Mouse (Mus musculus): ENCODE data around the gene Ing2. TPM values are rescaled to one million over a fixed set of nuclear protein-coding genes. Genes with fewer than 3 reads are reported as not detected.
A peak's percentile ranks its signal among the peaks of the same experiment; 100 is the strongest.

Gene Ing2
- polyA plus RNA-seq, 1 experiment from 2014 or later: 8.9 TPM

DNA sequence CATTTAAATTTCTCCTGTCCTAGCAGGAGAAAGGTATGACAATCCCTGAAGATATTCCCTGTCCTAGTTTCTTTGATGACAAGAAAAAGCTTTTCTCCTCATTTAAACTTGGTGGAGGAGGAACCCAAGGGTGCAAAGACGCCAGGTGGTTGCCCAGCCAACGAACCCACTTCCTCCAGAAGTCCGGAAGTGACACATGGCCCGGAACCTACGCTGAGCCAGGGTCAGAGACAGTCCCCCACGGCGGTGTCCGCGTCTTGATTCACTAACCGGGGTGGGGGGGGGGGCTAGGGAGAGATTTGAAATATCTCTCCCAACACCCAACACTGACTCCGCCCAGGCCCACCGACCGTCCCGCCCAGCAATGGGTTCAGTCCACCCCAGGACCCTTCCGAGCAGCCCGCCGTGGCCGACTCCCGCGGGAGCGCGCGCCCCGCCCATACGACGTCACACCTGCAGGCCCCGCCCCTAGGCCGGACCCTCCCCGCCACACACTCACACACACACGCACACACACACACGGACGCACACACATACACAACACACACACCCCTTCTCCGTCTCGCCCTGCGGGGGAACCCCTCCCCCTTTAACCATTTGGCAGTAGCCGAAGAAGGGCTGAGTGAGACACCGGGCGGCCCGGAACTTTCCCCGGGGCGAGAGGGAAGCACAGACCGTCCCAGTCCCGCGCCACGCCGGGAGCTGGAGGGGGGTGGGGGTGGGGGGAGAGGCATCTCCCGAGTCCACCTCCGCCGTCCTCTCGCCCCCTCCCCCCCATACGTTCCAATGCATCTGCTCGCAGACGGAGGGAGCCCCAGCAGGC is 1.8 kb downstream of the Ing2 start:
- Histone ChIP-seq H3K4me2 (replicated peaks) (peak overlapping the region; percentile 68), H3K4me3 (replicated peaks) (peak overlapping the region; percentile 93), H3K9me3 (no peaks in the 10 kb centered on the region), H3K4me1 (replicated peaks) (peaks cover 16% of the 10 kb centered on the region), H3K9ac (replicated peaks) (peak overlapping the region; percentile 79), H3K27ac (peak overlapping the region; percentile 92), H3K27me3 (no peaks in the 10 kb centered on the region), H3K36me3 (peaks cover 5% of the 10 kb centered on the region; the same call in 1 of the 2 replicates)
- peak; percentile 63 for ATAC-seq
- WGBS: under 1% methylated on average over 52 of the region's 53 CpGs

DNA sequence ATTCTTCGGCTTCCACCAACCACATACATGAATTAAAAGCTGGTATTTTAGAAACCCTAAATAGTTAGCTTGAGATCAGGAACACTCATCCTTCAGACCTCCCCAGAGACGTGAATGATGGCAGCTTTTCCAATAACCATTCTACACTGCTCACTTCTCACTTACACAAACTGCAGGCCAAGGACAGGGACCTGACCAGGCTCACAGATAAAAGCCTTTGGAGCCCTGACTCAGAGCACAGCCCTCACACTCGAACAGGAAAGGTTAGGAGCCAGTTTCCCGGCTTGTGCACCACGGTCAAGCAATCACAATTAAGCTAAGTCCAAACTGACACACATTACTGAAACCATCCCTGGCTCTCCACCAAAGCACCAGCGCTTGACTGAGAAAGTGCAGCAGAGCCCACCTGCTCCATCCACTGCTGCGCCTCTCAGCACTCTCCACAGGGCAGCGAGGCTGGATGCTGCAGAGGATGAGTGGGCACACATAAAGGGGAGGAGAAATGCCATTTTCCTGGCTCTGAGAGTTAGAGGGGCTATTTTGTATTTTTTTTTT is 11.0 kb downstream of the Ing2 start:
- Histone ChIP-seq H3K9me3 (no peaks in the 10 kb centered on the region), H3K27me3 (no peaks in the 10 kb centered on the region), H3K4me3 (replicated peaks) (no peak overlapping the region), H3K4me1 (replicated peaks) (no peaks in the 10 kb centered on the region), H3K9ac (replicated peaks) (no peak overlapping the region), H3K36me3 (peaks cover 14% of the 10 kb centered on the region), H3K27ac (no peak overlapping the region), H3K4me2 (replicated peaks) (no peak overlapping the region)
- WGBS: 83% methylated on average over 8 of the region's 8 CpGs
- no peak for ATAC-seq

DNA sequence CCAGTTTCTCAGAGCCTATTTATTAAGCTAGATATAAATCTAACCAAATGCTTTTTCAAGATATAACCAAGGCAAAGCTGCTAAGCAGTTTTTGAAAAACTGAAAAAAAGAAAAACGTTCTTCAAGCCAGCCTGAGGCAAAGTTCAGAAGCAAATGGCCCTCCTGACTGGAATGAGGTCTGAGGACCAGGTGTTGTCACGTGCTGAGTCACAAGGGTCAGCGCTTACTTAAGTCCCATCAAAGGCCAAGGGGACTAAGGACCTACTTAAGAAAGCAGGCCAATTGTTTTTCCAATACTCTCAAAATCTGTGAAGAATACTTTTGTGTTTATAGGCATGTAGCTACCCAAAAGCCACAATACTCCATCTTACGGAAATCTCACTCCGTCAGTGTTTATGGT is 12.2 kb downstream of the Ing2 start:
- ATAC-seq: no peak
- no peaks in the 10 kb centered on the region for H3K9me3 ChIP-seq
- H3K36me3 ChIP-seq: peaks cover 8% of the 10 kb centered on the region; the same call in 1 of the 2 replicates
- 86% methylated on average over 5 of the region's 5 CpGs for WGBS
- H3K4me1 ChIP-seq (replicated peaks): no peaks in the 10 kb centered on the region
- H3K4me3 ChIP-seq (replicated peaks): no peak overlapping the region
- H3K4me2 ChIP-seq (replicated peaks): no peak overlapping the region
- no peak overlapping the region for H3K9ac ChIP-seq (replicated peaks)
- no peaks in the 10 kb centered on the region for H3K27me3 ChIP-seq
- H3K27ac ChIP-seq: no peak overlapping the region

DNA sequence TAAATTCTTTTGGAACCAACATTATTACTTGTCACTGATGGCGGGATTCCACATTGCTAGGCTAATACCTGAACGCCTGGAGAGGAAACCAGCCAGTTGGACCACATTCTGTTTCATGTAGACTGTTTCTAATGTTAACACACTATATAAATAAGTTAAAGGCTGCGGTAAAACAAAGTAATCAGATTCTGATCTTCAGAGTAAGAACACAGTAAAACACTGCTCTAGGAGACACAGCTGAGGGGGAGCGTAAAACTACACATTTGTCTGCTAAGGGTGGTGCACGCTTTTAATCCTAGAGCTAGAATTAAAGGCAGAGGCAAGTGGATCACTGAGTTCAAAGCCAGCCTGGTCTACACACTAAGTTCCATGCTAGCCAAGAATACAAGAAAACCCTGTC is 12.6 kb downstream of the Ing2 start:
- Histone ChIP-seq H3K4me1 (replicated peaks) (no peaks in the 10 kb centered on the region), H3K4me2 (replicated peaks) (no peak overlapping the region), H3K27ac (no peak overlapping the region), H3K27me3 (no peaks in the 10 kb centered on the region), H3K4me3 (replicated peaks) (no peak overlapping the region), H3K9ac (replicated peaks) (no peak overlapping the region), H3K36me3 (peaks cover 8% of the 10 kb centered on the region; the same call in 1 of the 2 replicates), H3K9me3 (no peaks in the 10 kb centered on the region)
- no peak for ATAC-seq
- 97% methylated on average over 5 of the region's 5 CpGs for WGBS

DNA sequence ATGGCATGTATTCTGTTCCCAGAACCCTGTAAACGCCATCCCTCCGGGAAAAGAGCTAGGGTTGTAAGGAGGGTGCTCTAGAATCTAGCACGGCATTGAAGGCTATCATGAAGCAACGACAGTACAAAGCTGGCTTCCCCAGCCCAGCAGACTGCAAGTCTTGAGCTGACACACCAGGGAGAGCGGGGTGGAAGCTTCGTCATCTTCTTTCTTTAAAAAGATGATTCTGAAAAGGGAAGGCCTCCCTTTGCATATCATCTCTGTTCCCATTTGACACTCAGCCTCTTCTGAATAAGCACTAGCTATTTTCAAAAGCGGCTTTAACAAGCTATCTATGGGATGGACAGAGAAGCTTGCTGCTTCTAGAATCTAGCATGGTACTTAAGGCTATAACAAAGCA is 15.0 kb downstream of the Ing2 start:
- Histone ChIP-seq H3K9ac (replicated peaks) (no peak overlapping the region), H3K9me3 (no peaks in the 10 kb centered on the region), H3K4me2 (replicated peaks) (no peak overlapping the region), H3K27ac (no peak overlapping the region), H3K4me3 (replicated peaks) (no peak overlapping the region), H3K36me3 (peaks cover 2% of the 10 kb centered on the region; the same call in 1 of the 2 replicates), H3K27me3 (no peaks in the 10 kb centered on the region), H3K4me1 (replicated peaks) (no peaks in the 10 kb centered on the region)
- WGBS: 91% methylated on average over 7 of the region's 7 CpGs
- ATAC-seq: no peak

DNA sequence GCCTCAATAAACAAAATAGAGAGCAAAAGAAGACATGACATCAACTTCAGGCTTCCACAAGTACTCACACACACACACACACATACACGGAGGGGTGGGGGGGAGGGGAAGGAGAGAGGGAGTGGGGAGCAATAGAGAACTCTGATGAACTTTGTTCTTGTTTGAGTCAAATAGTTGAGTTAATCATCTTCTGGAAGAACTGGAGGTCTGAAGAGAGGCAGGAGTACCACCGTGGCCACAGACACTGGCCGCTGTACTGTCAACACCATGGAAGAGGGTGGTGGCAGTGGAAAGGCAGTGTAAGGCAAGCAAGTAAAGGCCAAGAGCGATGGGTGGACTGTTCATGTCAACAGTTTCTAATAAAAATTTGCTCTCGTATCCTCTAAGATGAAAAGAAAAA is 15.9 kb downstream of the Ing2 start:
- H3K4me3 ChIP-seq (replicated peaks): no peak overlapping the region
- WGBS: 96% methylated on average over 5 of the region's 5 CpGs
- no peak overlapping the region for H3K27ac ChIP-seq
- no peaks in the 10 kb centered on the region for H3K9me3 ChIP-seq
- no peak for ATAC-seq
- no peaks in the 10 kb centered on the region for H3K27me3 ChIP-seq
- no peaks in the 10 kb centered on the region for H3K36me3 ChIP-seq
- no peak overlapping the region for H3K9ac ChIP-seq (replicated peaks)
- H3K4me1 ChIP-seq (replicated peaks): no peaks in the 10 kb centered on the region
- H3K4me2 ChIP-seq (replicated peaks): no peak overlapping the region

DNA sequence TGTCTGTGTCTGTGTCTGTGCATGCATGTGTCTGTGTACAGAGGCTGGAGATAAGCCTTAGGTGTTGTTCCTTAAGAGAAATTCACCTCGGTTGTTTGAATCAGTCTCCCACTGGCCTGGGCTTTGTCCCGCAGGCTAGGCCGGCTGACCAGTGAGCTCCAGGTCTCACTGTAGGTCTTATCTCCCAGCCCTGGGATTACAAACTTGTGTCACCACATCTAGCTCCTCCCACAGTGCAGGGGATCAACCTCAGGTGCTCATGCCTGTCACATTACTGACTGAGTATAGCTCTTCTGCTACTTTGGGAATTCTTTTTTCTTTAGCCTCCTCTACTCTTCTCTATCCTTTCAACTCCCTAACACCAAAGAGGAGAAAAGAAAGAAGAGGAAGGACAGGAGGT is 20.9 kb downstream of the Ing2 start:
- ATAC-seq: no peak
- Histone ChIP-seq H3K4me2 (replicated peaks) (no peak overlapping the region), H3K4me1 (replicated peaks) (no peaks in the 10 kb centered on the region), H3K27me3 (no peaks in the 10 kb centered on the region), H3K9ac (replicated peaks) (no peak overlapping the region), H3K36me3 (no peaks in the 10 kb centered on the region), H3K9me3 (no peaks in the 10 kb centered on the region), H3K27ac (no peak overlapping the region), H3K4me3 (replicated peaks) (no peak overlapping the region)
- 76% methylated on average over 3 of the region's 3 CpGs for WGBS

DNA sequence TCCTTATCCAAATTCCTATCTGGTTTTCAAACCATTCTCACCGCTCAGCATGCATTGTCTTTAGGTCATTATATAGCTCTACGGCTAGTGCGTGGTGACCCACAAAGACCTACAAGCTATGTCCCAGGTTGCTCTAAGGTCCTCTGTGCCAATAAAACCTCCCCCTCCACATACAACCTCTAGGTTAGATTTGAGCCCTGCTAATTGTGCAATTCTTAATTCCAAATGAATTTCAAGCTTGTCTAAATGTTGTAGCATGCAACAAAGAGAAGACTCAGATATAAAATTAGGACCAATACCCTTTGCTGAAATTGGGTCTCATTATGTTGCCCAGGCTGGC is 22.6 kb downstream of the Ing2 start:
- Histone ChIP-seq H3K9ac (replicated peaks) (no peak overlapping the region), H3K9me3 (no peaks in the 10 kb centered on the region), H3K27me3 (no peaks in the 10 kb centered on the region), H3K4me2 (replicated peaks) (no peak overlapping the region), H3K36me3 (no peaks in the 10 kb centered on the region), H3K27ac (no peak overlapping the region), H3K4me1 (replicated peaks) (no peaks in the 10 kb centered on the region), H3K4me3 (replicated peaks) (no peak overlapping the region)
- no peak for ATAC-seq
- 86% methylated on average over 3 of the region's 3 CpGs for WGBS

DNA sequence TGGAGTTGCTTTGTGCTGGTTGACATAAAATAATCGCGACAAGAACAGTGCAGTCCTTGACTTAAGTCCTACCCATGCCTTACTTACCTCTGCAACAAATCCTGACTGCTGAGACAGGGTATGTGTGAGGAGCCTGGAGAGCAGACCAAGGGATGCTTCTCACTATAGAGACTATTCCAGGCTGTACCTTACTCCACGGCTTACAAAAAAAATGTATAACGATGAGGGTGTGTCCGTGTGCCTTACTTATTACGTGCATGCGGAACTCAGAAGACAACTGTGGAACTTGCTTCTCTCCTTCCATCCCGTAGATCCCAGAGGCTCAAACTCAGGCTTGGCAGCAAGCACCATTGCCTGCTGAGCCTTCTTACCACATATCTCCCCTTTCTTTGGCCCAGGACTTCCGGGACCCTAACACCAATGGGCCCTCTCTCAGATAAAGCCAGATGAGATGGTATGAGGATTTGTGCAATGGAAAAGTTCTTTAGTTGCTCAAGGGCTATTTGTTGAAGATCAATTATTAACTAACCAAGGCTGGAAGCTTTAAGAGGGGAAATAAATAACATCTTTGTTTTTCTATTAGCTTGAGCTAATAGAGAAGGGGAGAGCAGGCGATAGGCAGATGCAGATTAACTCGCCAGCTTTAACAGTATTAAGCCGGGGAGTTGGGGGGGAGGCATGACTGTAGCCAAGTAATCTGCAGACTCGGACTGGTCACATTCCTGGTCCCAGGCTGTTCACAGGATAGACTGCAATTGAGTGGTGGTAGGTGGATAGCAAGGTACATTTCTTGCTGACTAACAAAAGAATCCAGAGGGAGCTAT is 23.2 kb downstream of the Ing2 start:
- no peak for ATAC-seq
- no peaks in the 10 kb centered on the region for H3K9me3 ChIP-seq
- no peaks in the 10 kb centered on the region for H3K4me1 ChIP-seq (replicated peaks)
- no peak overlapping the region for H3K9ac ChIP-seq (replicated peaks)
- no peak overlapping the region for H3K4me2 ChIP-seq (replicated peaks)
- H3K36me3 ChIP-seq: no peaks in the 10 kb centered on the region
- H3K4me3 ChIP-seq (replicated peaks): no peak overlapping the region
- 86% methylated on average over 13 of the region's 13 CpGs for whole genome bisulfite sequencing
- H3K27ac ChIP-seq: no peak overlapping the region
- no peaks in the 10 kb centered on the region for H3K27me3 ChIP-seq

DNA sequence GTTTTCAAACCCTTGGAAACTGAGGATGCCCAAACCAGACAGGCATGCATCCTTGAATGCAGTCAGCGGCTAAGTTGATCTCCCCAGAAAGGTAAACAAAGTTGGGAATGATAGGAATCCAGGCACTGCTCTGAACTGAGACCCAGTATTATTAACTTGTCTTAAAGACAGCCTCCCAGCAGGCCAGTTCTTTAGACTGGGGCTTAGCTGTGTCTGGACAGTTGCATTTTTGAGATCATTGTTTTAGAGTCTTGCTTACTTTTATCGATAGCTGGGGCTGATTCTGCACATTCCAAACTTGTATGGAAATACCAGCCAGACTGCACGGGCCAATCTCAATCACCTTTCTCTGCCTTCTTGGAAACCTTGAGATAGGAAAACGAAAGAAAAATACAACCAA is 24.5 kb downstream of the Ing2 start:
- Histone ChIP-seq H3K27ac (no peak overlapping the region), H3K9me3 (peaks cover 4% of the 10 kb centered on the region; the same call in 1 of the 2 replicates), H3K9ac (replicated peaks) (no peak overlapping the region), H3K4me3 (replicated peaks) (no peak overlapping the region), H3K36me3 (0 out of 2 replicates have a peak, but pooled peaks cover 3% of the 10 kb centered on the region), H3K4me1 (replicated peaks) (no peaks in the 10 kb centered on the region), H3K4me2 (replicated peaks) (no peak overlapping the region), H3K27me3 (no peaks in the 10 kb centered on the region)
- 75% methylated on average over 4 of the region's 4 CpGs for WGBS
- ATAC-seq: no peak

DNA sequence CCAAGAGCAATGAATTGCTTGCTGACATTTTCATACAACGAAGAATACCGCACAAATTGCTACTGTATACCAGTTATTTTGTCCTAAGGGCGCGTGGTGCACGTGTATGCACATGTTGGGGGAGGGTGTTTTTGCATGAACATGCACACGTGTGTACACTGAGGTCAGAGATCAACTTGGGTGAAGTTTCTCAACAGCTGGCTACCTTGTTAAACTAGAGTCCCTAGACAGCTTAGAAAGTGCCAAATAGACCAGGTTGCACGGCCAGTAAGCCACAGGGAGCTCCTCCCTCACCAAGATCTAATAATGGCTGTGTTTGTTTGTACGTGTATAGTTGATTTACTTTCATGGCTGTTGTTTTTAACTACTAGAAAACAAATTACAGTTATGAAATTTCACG is 25.8 kb downstream of the Ing2 start:
- Histone ChIP-seq H3K27ac (no peak overlapping the region), H3K4me1 (replicated peaks) (no peaks in the 10 kb centered on the region), H3K36me3 (0 out of 2 replicates have a peak, but pooled peaks cover 3% of the 10 kb centered on the region), H3K9ac (replicated peaks) (no peak overlapping the region), H3K27me3 (no peaks in the 10 kb centered on the region), H3K4me3 (replicated peaks) (no peak overlapping the region), H3K4me2 (replicated peaks) (no peak overlapping the region), H3K9me3 (peaks cover 7% of the 10 kb centered on the region; the same call in 1 of the 2 replicates)
- no peak for ATAC-seq
- 90% methylated on average over 9 of the region's 9 CpGs for WGBS

DNA sequence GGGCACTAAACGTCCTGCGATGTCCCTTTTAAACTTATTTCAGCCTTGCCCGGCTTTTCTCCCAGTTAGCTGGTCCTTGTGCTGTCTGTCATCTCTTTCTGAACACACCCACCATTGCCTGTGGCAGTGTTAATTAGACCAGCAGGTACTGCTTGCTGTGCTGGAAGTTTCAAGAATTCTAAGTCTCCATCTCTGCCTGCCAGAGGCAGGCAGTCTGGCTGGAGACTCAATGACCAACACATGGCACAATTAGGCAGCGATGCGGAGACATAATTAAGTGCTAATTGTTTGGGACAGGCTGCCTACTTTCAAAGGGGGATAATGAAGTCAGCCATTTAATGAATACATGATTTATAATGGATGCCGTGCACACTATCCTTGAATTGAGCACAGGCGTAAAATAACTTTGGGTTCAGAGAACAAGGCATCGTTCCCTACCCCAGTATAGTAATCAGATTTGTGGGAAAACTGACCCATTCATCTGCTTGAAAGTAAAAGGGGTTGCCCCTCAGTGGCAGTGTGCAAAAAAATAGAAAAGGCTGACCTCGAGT is 32.8 kb downstream of the Ing2 start:
- H3K27me3 ChIP-seq: no peaks in the 10 kb centered on the region
- WGBS: 69% methylated on average over 9 of the region's 9 CpGs
- H3K9ac ChIP-seq (replicated peaks): no peak overlapping the region
- H3K4me3 ChIP-seq (replicated peaks): no peak overlapping the region
- 0 out of 2 replicates have a peak, but pooled peaks cover 3% of the 10 kb centered on the region for H3K36me3 ChIP-seq
- H3K4me2 ChIP-seq (replicated peaks): no peak overlapping the region
- no peaks in the 10 kb centered on the region for H3K4me1 ChIP-seq (replicated peaks)
- H3K27ac ChIP-seq: no peak overlapping the region
- ATAC-seq: 0 out of 2 replicates have a peak, but pooled peaks have one; percentile 53
- H3K9me3 ChIP-seq: peaks cover 7% of the 10 kb centered on the region; the same call in 1 of the 2 replicates

Data from midbrain, embryonic 13.5 days (tissue).